Mouse (Mus musculus) ES-E14 (cell line): ENCODE data around the gene Tnfaip6. TPM values are rescaled to one million over a fixed set of nuclear protein-coding genes. Genes with fewer than 3 reads are reported as not detected.

Source experiments
- DNase-seq: peaks from one replicate; pipeline ENCODE4 v3.0.0-alpha.2; 2013; ENCODE audit warnings: low read depth, low spot score
- H3K27ac ChIP-seq: 2 replicates; pipeline ENCODE4 v1.5.1; 2012; ENCODE audit warnings: low read depth, mild to moderate bottlenecking, low read length, moderate library complexity, mixed read lengths; ENCODE audit not compliant: poor library complexity, insufficient read depth, severe bottlenecking
- H3K36me3 ChIP-seq: 2 replicates; pipeline ENCODE4 v1.6.1; 2012; ENCODE audit warnings: mild to moderate bottlenecking, low read length, moderate library complexity, mixed read lengths; ENCODE audit not compliant: control insufficient read depth, poor library complexity, insufficient read depth, severe bottlenecking
- H3K4me1 ChIP-seq, 2 experiments: fragments of 150-350 bp in 1 of 2; sonication (generic) in 1 of 2; 2 replicates each; pipeline ENCODE4 v1.6.1; 2012; ENCODE audit warnings: low read length in 2 of 2, mild to moderate bottlenecking in 1 of 2, mixed read lengths in 1 of 2; ENCODE audit not compliant: control insufficient read depth in 2 of 2, insufficient read depth in 2 of 2, poor library complexity in 1 of 2
- H3K4me3 ChIP-seq, 2 experiments: fragments of 150-350 bp in 1 of 2; sonication (generic) in 1 of 2; 2 replicates each; pipeline ENCODE4 v1.5.1; 2012; ENCODE audit warnings: low read length in 2 of 2, low read depth in 1 of 2, mild to moderate bottlenecking in 1 of 2, mixed read lengths in 1 of 2; ENCODE audit not compliant: insufficient read depth in 1 of 2, poor library complexity in 1 of 2, severe bottlenecking in 1 of 2
- H3K9ac ChIP-seq: 2 replicates; pipeline ENCODE4 v1.6.1; 2012; ENCODE audit warnings: low read depth, mild to moderate bottlenecking, low read length, mixed read lengths; ENCODE audit not compliant: poor library complexity, insufficient read depth, severe bottlenecking
- H3K9me3 ChIP-seq: fragments of 150-350 bp; sonication (generic); 2 replicates; pipeline ENCODE4 v1.6.1; 2012; ENCODE audit warnings: low read depth, mild to moderate bottlenecking, low read length; ENCODE audit not compliant: control insufficient read depth, insufficient read depth
- CHD2 ChIP-seq: IDR thresholded peaks from 2 replicates; pipeline ENCODE4 v1.6.1; 2014; ENCODE audit warnings: mild to moderate bottlenecking, low read depth, low read length, inconsistent platforms
- HCFC1 ChIP-seq: IDR thresholded peaks from 2 replicates; pipeline ENCODE4 v1.6.1; 2012; ENCODE audit warnings: low read length, inconsistent platforms, borderline replicate concordance; ENCODE audit not compliant: insufficient read depth
- MAFK ChIP-seq: IDR thresholded peaks from 2 replicates; pipeline ENCODE4 v1.6.1; 2014; ENCODE audit warnings: mild to moderate bottlenecking, low read depth, low read length, inconsistent platforms; ENCODE audit not compliant: insufficient read depth
- ZC3H11A ChIP-seq: IDR thresholded peaks from 2 replicates; pipeline ENCODE4 v1.6.1; 2012; ENCODE audit warnings: low read depth, mild to moderate bottlenecking, inconsistent platforms, low read length, borderline replicate concordance
- ZNF384 ChIP-seq: IDR thresholded peaks from 2 replicates; pipeline ENCODE4 v1.6.1; 2012; ENCODE audit warnings: low read depth, low read length, inconsistent platforms
- in situ Hi-C, 2 experiments: fragments of 600-800 bp; cut with MboI; formaldehyde crosslinking; loops; one replicate each; pipeline ENCODE4 v1.15.1; 2025; ENCODE audit warnings: low sequenced_read_pairs in 2 of 2, inconsistent platforms in 1 of 2; ENCODE audit not compliant: unreplicated experiment in 2 of 2
- total RNA-seq: library from RNA; depleted of rRNA; stranded (reverse); fragments of 300-350 nt; gene quantifications from 2 replicates; pipeline ENCODE4 v1.2.3, GENCODE M21; 2012

The Tnfaip6 gene
- total RNA-seq, 1 experiment, result 4.3 TPM

- H3K9me3 ChIP-seq, result no peaks in the 10 kb centered on the region
- no peaks in the 10 kb centered on the region for H3K36me3 ChIP-seq
- no peak overlapping the region for H3K27ac ChIP-seq
- DNase-seq, result no peak
- H3K9ac ChIP-seq, result no peak overlapping the region
- TF ChIP-seq ZNF384, result no peak
- no peak for TF ChIP-seq HCFC1
- TF ChIP-seq MAFK, result no peak
- TF ChIP-seq CHD2, result no peak
- no peak for TF ChIP-seq ZC3H11A
- H3K4me1 ChIP-seq, result peaks cover 0 to 4% of the 10 kb centered on the region in 2 experiments; a peak in 2 of 4 replicates
- no peak overlapping the region for H3K4me3 ChIP-seq
- in situ Hi-C loops, result no loop called here
Measured at GRCm38 (mm10) chr2:52055616-52056015, 17.8 kb downstream of the Tnfaip6 start.

- H3K9ac ChIP-seq, result no peak overlapping the region
- no peaks in the 10 kb centered on the region for H3K9me3 ChIP-seq
- peaks cover 0 to 4% of the 10 kb centered on the region in 2 experiments; a peak in 2 of 4 replicates for H3K4me1 ChIP-seq
- no peaks in the 10 kb centered on the region for H3K36me3 ChIP-seq
- no peak overlapping the region for H3K27ac ChIP-seq
- DNase-seq, result no peak
- in situ Hi-C loops, result no loop called here
- H3K4me3 ChIP-seq, result no peak overlapping the region
- TF ChIP-seq HCFC1 (no peak), ZNF384 (no peak), MAFK (no peak), ZC3H11A (no peak), CHD2 (no peak)
Measured at GRCm38 (mm10) chr2:52057099-52057498, 19.3 kb downstream of the Tnfaip6 start.

GRCm38 (mm10) chr2:52057681-52058080 lies 19.9 kb downstream of the Tnfaip6 start:
- TF ChIP-seq HCFC1, result no peak
- no peak for TF ChIP-seq MAFK
- TF ChIP-seq ZNF384, result no peak
- no peak for TF ChIP-seq CHD2
- no peak for DNase-seq
- Histone ChIP-seq H3K27ac (no peak overlapping the region), H3K36me3 (no peaks in the 10 kb centered on the region), H3K9me3 (no peaks in the 10 kb centered on the region), H3K4me3 (no peak overlapping the region), H3K9ac (no peak overlapping the region), H3K4me1 (peaks cover 0 to 4% of the 10 kb centered on the region in 2 experiments; a peak in 2 of 4 replicates)
- in situ Hi-C loops, result no loop called here

GRCm38 (mm10) chr2:52068641-52069040 lies 30.8 kb downstream of the Tnfaip6 start:
- DNase-seq, result no peak
- TF ChIP-seq ZC3H11A, result no peak
- TF ChIP-seq ZNF384, result no peak
- Histone ChIP-seq H3K4me1 (peaks cover 7 to 8% of the 10 kb centered on the region in 2 experiments; a peak in 3 of 4 replicates), H3K27ac (no peak overlapping the region), H3K9ac (no peak overlapping the region), H3K4me3 (no peak overlapping the region), H3K36me3 (no peaks in the 10 kb centered on the region), H3K9me3 (no peaks in the 10 kb centered on the region)
- in situ Hi-C loops, result no loop called here

- in situ Hi-C loops, result no loop called here
- TF ChIP-seq MAFK (no peak), CHD2 (no peak), ZNF384 (peak; percentile 57; the same call in 1 of the 2 replicates)
Measured at GRCm38 (mm10) chr2:52070816-52071215, 33.0 kb downstream of the Tnfaip6 start.

More at GRCm38 (mm10) chr2:52070816-52071215, 33.0 kb downstream of the Tnfaip6 start:
- peaks cover 8% of the 10 kb centered on the region in 2 experiments; a peak in 3 of 4 replicates for H3K4me1 ChIP-seq
- peak overlapping the region; percentile 25; the same call in 1 of the 2 replicates for H3K9ac ChIP-seq
- H3K27ac ChIP-seq, result peak overlapping the region; percentile 100
- peak overlapping the region in 1 of 2 experiments; percentile 19; a peak in 2 of 4 replicates for H3K4me3 ChIP-seq
- H3K9me3 ChIP-seq, result no peaks in the 10 kb centered on the region
- H3K36me3 ChIP-seq, result peaks cover 4% of the 10 kb centered on the region
- DNase-seq, result no peak
